Mouse (Mus musculus): ENCODE measurements at regions not wholly inside any gene's neighbourhood (a gene's known extent, or its start where the extent isn't known, plus 50 kb on each side); places are given as distances from the start of the nearest gene placed in this dataset.

GRCm38 (mm10) chr5:18080761-18081160 lies 118.4 kb downstream of the Gnat3 start:
- Histone ChIP-seq H3K4me3 (ENCODE audit: low read depth, low read length) (no peak overlapping the region), H3K36me3 (ENCODE audit: control insufficient read depth, insufficient read depth, low read length) (no peaks in the 10 kb centered on the region), H3K9ac (ENCODE audit: low read depth, low read length) (no peak overlapping the region), H3K9me3 (replicated peaks; ENCODE audit: control insufficient read depth, low read length) (no peaks in the 10 kb centered on the region), H3K27me3 (ENCODE audit: control insufficient read depth, insufficient read depth, low read length) (no peaks in the 10 kb centered on the region), H3K4me1 (ENCODE audit: control insufficient read depth, insufficient read depth, low read length) (no peaks in the 10 kb centered on the region), H3K4me2 (no peak overlapping the region), H3K27ac (ENCODE audit: low read depth, low read length) (no peak overlapping the region)
- no peak for ATAC-seq (replicated peaks; ENCODE audit: insufficient number of reproducible peaks, low FRiP score, low TSS enrichment)

- Histone ChIP-seq H3K4me1 (ENCODE audit: control insufficient read depth, insufficient read depth, low read length) (no peaks in the 10 kb centered on the region), H3K4me2 (no peak overlapping the region), H3K9ac (ENCODE audit: low read depth, low read length) (no peak overlapping the region), H3K27me3 (ENCODE audit: control insufficient read depth, insufficient read depth, low read length) (no peaks in the 10 kb centered on the region), H3K27ac (ENCODE audit: low read depth, low read length) (no peak overlapping the region), H3K9me3 (replicated peaks; ENCODE audit: control insufficient read depth, low read length) (no peaks in the 10 kb centered on the region), H3K4me3 (ENCODE audit: low read depth, low read length) (no peak overlapping the region), H3K36me3 (ENCODE audit: control insufficient read depth, insufficient read depth, low read length) (no peaks in the 10 kb centered on the region)
- no peak for ATAC-seq (replicated peaks; ENCODE audit: insufficient number of reproducible peaks, low FRiP score, low TSS enrichment)
- 61% methylated on average over 9 of the region's 9 CpGs for WGBS (ENCODE audit: insufficient replicate concordance)
Measured at GRCm38 (mm10) chr5:18082219-18082618, 119.9 kb downstream of the Gnat3 start.

DNA sequence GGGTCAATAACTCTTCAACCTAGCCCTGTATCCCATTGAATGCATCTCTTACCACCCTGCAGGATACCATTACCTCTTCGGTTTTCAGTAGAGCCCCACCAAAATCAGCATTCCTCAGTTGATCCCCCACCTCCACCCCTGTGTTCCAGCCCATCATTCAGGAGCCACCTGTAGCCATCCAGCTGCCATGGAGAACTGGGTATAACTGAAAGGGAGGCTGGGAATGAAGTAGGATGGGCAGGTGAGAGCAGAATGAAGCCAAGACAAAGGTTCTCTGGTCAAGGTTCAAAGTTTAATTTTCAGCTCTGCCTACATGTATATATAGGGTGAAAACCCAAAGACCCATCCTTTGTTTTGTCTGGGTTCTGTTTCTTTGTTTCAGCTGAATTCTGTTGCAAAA lies 121.4 kb downstream of the Gnat3 start:
- Histone ChIP-seq H3K36me3 (ENCODE audit: control insufficient read depth, insufficient read depth, low read length) (no peaks in the 10 kb centered on the region), H3K4me3 (ENCODE audit: low read depth, low read length) (no peak overlapping the region), H3K27me3 (ENCODE audit: control insufficient read depth, insufficient read depth, low read length) (no peaks in the 10 kb centered on the region), H3K9me3 (replicated peaks; ENCODE audit: control insufficient read depth, low read length) (no peaks in the 10 kb centered on the region), H3K27ac (ENCODE audit: low read depth, low read length) (no peak overlapping the region), H3K4me2 (no peak overlapping the region), H3K9ac (ENCODE audit: low read depth, low read length) (no peak overlapping the region), H3K4me1 (ENCODE audit: control insufficient read depth, insufficient read depth, low read length) (no peaks in the 10 kb centered on the region)
- whole genome bisulfite sequencing (ENCODE audit: insufficient replicate concordance) = 61% methylated on average over 1 of the region's 1 CpGs
- ATAC-seq (replicated peaks; ENCODE audit: insufficient number of reproducible peaks, low FRiP score, low TSS enrichment) = no peak

GRCm38 (mm10) chr5:18085456-18085855 lies 123.1 kb downstream of the Gnat3 start:
- H3K27me3 ChIP-seq (ENCODE audit: control insufficient read depth, insufficient read depth, low read length) = no peaks in the 10 kb centered on the region
- no peaks in the 10 kb centered on the region for H3K36me3 ChIP-seq (ENCODE audit: control insufficient read depth, insufficient read depth, low read length)
- no peak overlapping the region for H3K27ac ChIP-seq (ENCODE audit: low read depth, low read length)
- WGBS (ENCODE audit: insufficient replicate concordance) = 82% methylated on average over 2 of the region's 2 CpGs
- ATAC-seq (replicated peaks; ENCODE audit: insufficient number of reproducible peaks, low FRiP score, low TSS enrichment) = no peak
- no peak overlapping the region for H3K4me3 ChIP-seq (ENCODE audit: low read depth, low read length)
- H3K4me1 ChIP-seq (ENCODE audit: control insufficient read depth, insufficient read depth, low read length) = no peaks in the 10 kb centered on the region
- H3K4me2 ChIP-seq = no peak overlapping the region
- no peak overlapping the region for H3K9ac ChIP-seq (ENCODE audit: low read depth, low read length)
- no peaks in the 10 kb centered on the region for H3K9me3 ChIP-seq (replicated peaks; ENCODE audit: control insufficient read depth, low read length)

- Histone ChIP-seq H3K36me3 (ENCODE audit: control insufficient read depth, insufficient read depth, low read length) (no peaks in the 10 kb centered on the region), H3K27ac (ENCODE audit: low read depth, low read length) (no peak overlapping the region), H3K4me1 (ENCODE audit: control insufficient read depth, insufficient read depth, low read length) (no peaks in the 10 kb centered on the region), H3K4me2 (peak overlapping the region; percentile 33), H3K9me3 (replicated peaks; ENCODE audit: control insufficient read depth, low read length) (no peaks in the 10 kb centered on the region), H3K9ac (ENCODE audit: low read depth, low read length) (no peak overlapping the region), H3K27me3 (ENCODE audit: control insufficient read depth, insufficient read depth, low read length) (no peaks in the 10 kb centered on the region), H3K4me3 (ENCODE audit: low read depth, low read length) (0 out of 2 replicates have a peak overlapping the region, but pooled peaks have one; percentile 1)
- no peak; the same call in 1 of the 2 replicates for ATAC-seq (replicated peaks; ENCODE audit: insufficient number of reproducible peaks, low FRiP score, low TSS enrichment)
- 32% methylated on average over 8 of the region's 8 CpGs for WGBS (ENCODE audit: insufficient replicate concordance)
Measured at GRCm38 (mm10) chr5:18087919-18088445, 125.6 kb downstream of the Gnat3 start.

- Histone ChIP-seq H3K4me1 (ENCODE audit: control insufficient read depth, insufficient read depth, low read length) (no peaks in the 10 kb centered on the region), H3K4me3 (ENCODE audit: low read depth, low read length) (no peak overlapping the region), H3K9me3 (replicated peaks; ENCODE audit: control insufficient read depth, low read length) (no peaks in the 10 kb centered on the region), H3K4me2 (no peak overlapping the region), H3K9ac (ENCODE audit: low read depth, low read length) (no peak overlapping the region), H3K36me3 (ENCODE audit: control insufficient read depth, insufficient read depth, low read length) (no peaks in the 10 kb centered on the region), H3K27ac (ENCODE audit: low read depth, low read length) (no peak overlapping the region), H3K27me3 (ENCODE audit: control insufficient read depth, insufficient read depth, low read length) (no peaks in the 10 kb centered on the region)
- no peak for ATAC-seq (replicated peaks; ENCODE audit: insufficient number of reproducible peaks, low FRiP score, low TSS enrichment)
- 41% methylated on average over 2 of the region's 2 CpGs for WGBS (ENCODE audit: insufficient replicate concordance)
Measured at GRCm38 (mm10) chr5:18089956-18090355, 127.6 kb downstream of the Gnat3 start.

GRCm38 (mm10) chr5:18114905-18115689 lies 152.7 kb downstream of the Gnat3 start:
- H3K4me1 ChIP-seq (ENCODE audit: control insufficient read depth, insufficient read depth, low read length) = no peaks in the 10 kb centered on the region
- no peak overlapping the region for H3K27ac ChIP-seq (ENCODE audit: low read depth, low read length)
- H3K9me3 ChIP-seq (replicated peaks; ENCODE audit: control insufficient read depth, low read length) = no peaks in the 10 kb centered on the region
- no peaks in the 10 kb centered on the region for H3K36me3 ChIP-seq (ENCODE audit: control insufficient read depth, insufficient read depth, low read length)
- 24% methylated on average over 3 of the region's 3 CpGs for WGBS (ENCODE audit: insufficient replicate concordance)
- H3K4me3 ChIP-seq (ENCODE audit: low read depth, low read length) = no peak overlapping the region
- H3K9ac ChIP-seq (ENCODE audit: low read depth, low read length) = no peak overlapping the region
- no peak overlapping the region for H3K4me2 ChIP-seq
- no peak for ATAC-seq (replicated peaks; ENCODE audit: insufficient number of reproducible peaks, low FRiP score, low TSS enrichment)
- no peaks in the 10 kb centered on the region for H3K27me3 ChIP-seq (ENCODE audit: control insufficient read depth, insufficient read depth, low read length)

- Histone ChIP-seq H3K9ac (ENCODE audit: low read depth, low read length) (no peak overlapping the region), H3K36me3 (ENCODE audit: control insufficient read depth, insufficient read depth, low read length) (no peaks in the 10 kb centered on the region), H3K4me2 (no peak overlapping the region), H3K4me1 (ENCODE audit: control insufficient read depth, insufficient read depth, low read length) (no peaks in the 10 kb centered on the region), H3K27ac (ENCODE audit: low read depth, low read length) (no peak overlapping the region), H3K4me3 (ENCODE audit: low read depth, low read length) (no peak overlapping the region), H3K9me3 (replicated peaks; ENCODE audit: control insufficient read depth, low read length) (no peaks in the 10 kb centered on the region), H3K27me3 (ENCODE audit: control insufficient read depth, insufficient read depth, low read length) (no peaks in the 10 kb centered on the region)
- WGBS (ENCODE audit: insufficient replicate concordance) = 56% methylated on average over 7 of the region's 7 CpGs
- no peak for ATAC-seq (replicated peaks; ENCODE audit: insufficient number of reproducible peaks, low FRiP score, low TSS enrichment)
Measured at GRCm38 (mm10) chr5:18135794-18136678, 173.7 kb downstream of the Gnat3 start.
